Mouse (Mus musculus) MEL (cell line): Measurements from ENCODE around the gene Stra6l. TPM values are rescaled to one million over a fixed set of nuclear protein-coding genes. Genes with fewer than 3 reads are reported as not detected.

Source experiments
- DNase-seq: peaks from one replicate; pipeline ENCODE4 v3.0.0; 2011; ENCODE audit warnings: low read depth, low spot score
- H3K27ac ChIP-seq: 2 replicates; pipeline ENCODE4 v1.5.1; 2012; ENCODE audit warnings: low read depth, mild to moderate bottlenecking, control low read depth, low read length, moderate library complexity; ENCODE audit not compliant: control insufficient read depth
- H3K27me3 ChIP-seq, 2 experiments: fragments of 150-350 bp in 1 of 2; sonication (generic) in 1 of 2; 2 replicates each; pipeline ENCODE4 v1.6.1; 2012; ENCODE audit warnings: low read length in 2 of 2, mild to moderate bottlenecking in 2 of 2, improper control_type of control experiment in 1 of 2, moderate library complexity in 1 of 2; ENCODE audit not compliant: insufficient read depth in 2 of 2, control insufficient read depth in 1 of 2
- H3K36me3 ChIP-seq, 2 experiments: 2 replicates each; pipeline ENCODE4 v1.6.1; 2012 to 2014; ENCODE audit warnings: low read length in 2 of 2, improper control_type of control experiment in 1 of 2, inconsistent platforms in 1 of 2, mild to moderate bottlenecking in 1 of 2; ENCODE audit not compliant: insufficient read depth in 2 of 2, control insufficient read depth in 1 of 2
- H3K4me1 ChIP-seq, 2 experiments: fragments of 150-350 bp in 1 of 2; sonication (generic) in 1 of 2; 2 replicates each; pipeline ENCODE4 v1.6.1; 2012; ENCODE audit warnings: low read length in 2 of 2, improper control_type of control experiment in 1 of 2, mild to moderate bottlenecking in 1 of 2; ENCODE audit not compliant: insufficient read depth in 2 of 2, control insufficient read depth in 1 of 2
- H3K4me3 ChIP-seq, 2 experiments: fragments of 150-350 bp in 1 of 2; sonication (generic) in 1 of 2; 2 replicates each; pipeline ENCODE4 v1.5.1; 2012; ENCODE audit warnings: low read depth in 2 of 2, low read length in 2 of 2, mild to moderate bottlenecking in 2 of 2, moderate library complexity in 2 of 2, control low read depth in 1 of 2, improper control_type of control experiment in 1 of 2; ENCODE audit not compliant: control insufficient read depth in 1 of 2, insufficient read depth in 1 of 2
- H3K79me2 ChIP-seq: 2 replicates; pipeline ENCODE4 v1.6.1; 2012; ENCODE audit warnings: mild to moderate bottlenecking, low read length, moderate library complexity; ENCODE audit not compliant: control insufficient read depth, poor library complexity, insufficient read depth
- H3K9ac ChIP-seq: 2 replicates; pipeline ENCODE4 v1.6.1; 2012; ENCODE audit warnings: low read depth, mild to moderate bottlenecking, control low read depth, low read length, moderate library complexity; ENCODE audit not compliant: control insufficient read depth, poor library complexity, severe bottlenecking
- H3K9me3 ChIP-seq: fragments of 150-350 bp; sonication (generic); replicated peaks from 2 replicates; pipeline ENCODE4 v1.6.1; 2012; ENCODE audit warnings: mild to moderate bottlenecking, low read length, improper control_type of control experiment, moderate library complexity; ENCODE audit not compliant: insufficient read depth
- CTCF ChIP-seq, 3 experiments: IDR thresholded peaks in 2 of 3; conservative IDR thresholded peaks in 1 of 3; 2 replicates each; pipeline ENCODE4 v1.5.1; 2011 to 2012; ENCODE audit warnings: low read length in 3 of 3, low read depth in 2 of 3, mild to moderate bottlenecking in 2 of 3, improper control_type of control experiment in 1 of 3, inconsistent platforms in 1 of 3, mixed read lengths in 1 of 3, moderate library complexity in 1 of 3; ENCODE audit not compliant: control insufficient read depth in 1 of 3, insufficient read depth in 1 of 3, poor library complexity in 1 of 3, severe bottlenecking in 1 of 3
- E2F4 ChIP-seq: IDR thresholded peaks from 2 replicates; pipeline ENCODE4 v1.6.1; 2011; ENCODE audit warnings: low read depth, low read length, improper control_type of control experiment, borderline replicate concordance
- ELF1 ChIP-seq: IDR thresholded peaks from 2 replicates; pipeline ENCODE4 v1.6.1; 2014; ENCODE audit warnings: low read depth, mild to moderate bottlenecking, inconsistent platforms, low read length, improper control_type of control experiment, moderate library complexity
- EP300 ChIP-seq, 2 experiments: IDR thresholded peaks; 2 replicates each; pipeline ENCODE4 v1.6.1; 2011; ENCODE audit warnings: improper control_type of control experiment in 2 of 2, low read length in 2 of 2, low read depth in 1 of 2, mild to moderate bottlenecking in 1 of 2
- GATA1 ChIP-seq: IDR thresholded peaks from 2 replicates; pipeline ENCODE4 v1.6.1; 2011; ENCODE audit warnings: low read depth, low read length, improper control_type of control experiment
- HCFC1 ChIP-seq: IDR thresholded peaks from 2 replicates; pipeline ENCODE4 v1.6.1; 2012; ENCODE audit warnings: low read depth, mild to moderate bottlenecking, inconsistent platforms, low read length, improper control_type of control experiment, moderate library complexity
- JUND ChIP-seq: IDR thresholded peaks from 2 replicates; pipeline ENCODE4 v1.6.1; 2011; ENCODE audit warnings: low read depth, mild to moderate bottlenecking, improper control_type of control experiment, low read length
- KAT2A ChIP-seq: conservative IDR thresholded peaks from 2 replicates; pipeline ENCODE4 v1.6.1; 2012; ENCODE audit warnings: low read depth, low read length, improper control_type of control experiment, inconsistent platforms
- MAZ ChIP-seq: IDR thresholded peaks from 2 replicates; pipeline ENCODE4 v1.6.1; 2012; ENCODE audit warnings: low read depth, mild to moderate bottlenecking, inconsistent platforms, low read length, improper control_type of control experiment
- MXI1 ChIP-seq: IDR thresholded peaks from 2 replicates; pipeline ENCODE4 v1.6.1; 2011; ENCODE audit warnings: mild to moderate bottlenecking, low read depth, low read length, improper control_type of control experiment
- MYB ChIP-seq: IDR thresholded peaks from 2 replicates; pipeline ENCODE4 v1.6.1; 2011; ENCODE audit warnings: mild to moderate bottlenecking, low read depth, low read length, improper control_type of control experiment
- NELFE ChIP-seq: IDR thresholded peaks from 2 replicates; pipeline ENCODE4 v1.6.1; 2011; ENCODE audit warnings: low read depth, low read length, improper control_type of control experiment
- POLR2AphosphoS2 ChIP-seq: IDR thresholded peaks from 2 replicates; pipeline ENCODE4 v1.6.1; 2011; ENCODE audit warnings: low read length, improper control_type of control experiment
- POLR2AphosphoS5 ChIP-seq: IDR thresholded peaks from 2 replicates; pipeline ENCODE4 v1.6.1; 2012; ENCODE audit warnings: low read depth, borderline replicate concordance, mild to moderate bottlenecking, inconsistent platforms, low read length, moderate library complexity, mixed read lengths
- RCOR1 ChIP-seq: IDR thresholded peaks from 2 replicates; pipeline ENCODE4 v1.6.1; 2012; ENCODE audit warnings: low read depth, mild to moderate bottlenecking, inconsistent platforms, low read length, improper control_type of control experiment
- SMC3 ChIP-seq: IDR thresholded peaks from 2 replicates; pipeline ENCODE4 v1.6.1; 2011; ENCODE audit warnings: low read depth, low read length, improper control_type of control experiment
- TBP ChIP-seq: IDR thresholded peaks from 2 replicates; pipeline ENCODE4 v1.8.0; 2011; ENCODE audit warnings: low read depth, low read length, improper control_type of control experiment
- TCF12 ChIP-seq: IDR thresholded peaks from 2 replicates; pipeline ENCODE4 v1.6.1; 2014; ENCODE audit warnings: low read depth, mild to moderate bottlenecking, inconsistent platforms, low read length, improper control_type of control experiment, moderate library complexity
- USF1 ChIP-seq: IDR thresholded peaks from 2 replicates; pipeline ENCODE4 v1.6.1; 2014; ENCODE audit warnings: low read depth, mild to moderate bottlenecking, inconsistent platforms, low read length, improper control_type of control experiment, moderate library complexity
- ZKSCAN1 ChIP-seq: IDR thresholded peaks from 2 replicates; pipeline ENCODE4 v1.6.1; 2012; ENCODE audit warnings: low read depth, mild to moderate bottlenecking, inconsistent platforms, low read length, improper control_type of control experiment, moderate library complexity
- polyA plus RNA-seq, 2 experiments: library from polyadenylated mRNA; stranded (reverse) in 1 of 2; unstranded in 1 of 2; fragments of >175 nt in 1 of 2; fragments of >200 nt in 1 of 2; gene quantifications; 2 replicates each; pipeline versions ENCODE4 v1.2.1 to v1.2.4; 2012; ENCODE audit warnings: low replicate concordance in 2 of 2, low read depth in 1 of 2; ENCODE audit not compliant: insufficient read length in 2 of 2, insufficient read depth in 1 of 2, missing spikeins in 1 of 2
- total RNA-seq: library from RNA; depleted of rRNA; stranded (reverse); fragments of 300-350 nt; gene quantifications from 2 replicates; pipeline ENCODE4 v1.2.3, GENCODE M21; 2012

The Stra6l gene
- total and polyA plus RNA-seq, 3 experiments: not detected

- TF ChIP-seq EP300 (IDR thresholded peaks at IDR 0.05; ENCODE audit: low read depth in 1 of 2, low read length in 2 of 2) (no peak), MYB (no peak), MXI1 (no peak), CTCF (IDR thresholded peaks at IDR 0.05 in 2 of 3, conservative IDR thresholded peaks at IDR 0.05 in 1 of 3; ENCODE audit: control insufficient read depth in 1 of 3, insufficient read depth in 1 of 3, low read depth in 2 of 3, low read length in 3 of 3, poor library complexity in 1 of 3, severe bottlenecking in 1 of 3) (no peak), POLR2AphosphoS5 (no peak), RCOR1 (no peak), MAZ (no peak), KAT2A (no peak), TBP (no peak), E2F4 (no peak), TCF12 (no peak), ZKSCAN1 (no peak)
- Histone ChIP-seq H3K27me3 (peaks cover 0 to 18% of the 10 kb centered on the region in 2 experiments), H3K9me3 (no peaks in the 10 kb centered on the region), H3K36me3 (no peaks in the 10 kb centered on the region), H3K9ac (no peak overlapping the region), H3K4me3 (no peak overlapping the region), H3K79me2 (no peaks in the 10 kb centered on the region), H3K27ac (no peak overlapping the region), H3K4me1 (no peaks in the 10 kb centered on the region)
- DNase-seq: no peak
Observed at GRCm38 (mm10) chr4:45808034-45808433, 40.4 kb upstream of the Stra6l start.

- Histone ChIP-seq H3K79me2 (no peaks in the 10 kb centered on the region), H3K27me3 (peaks cover 0 to 16% of the 10 kb centered on the region in 2 experiments), H3K27ac (no peak overlapping the region), H3K9me3 (no peaks in the 10 kb centered on the region), H3K9ac (no peak overlapping the region), H3K36me3 (no peaks in the 10 kb centered on the region), H3K4me1 (no peaks in the 10 kb centered on the region), H3K4me3 (no peak overlapping the region)
- no peak for TF ChIP-seq RCOR1
- no peak for TF ChIP-seq SMC3
- no peak for TF ChIP-seq NELFE
- TF ChIP-seq JUND: no peak
- no peak for TF ChIP-seq ELF1
- no peak for TF ChIP-seq TBP
- no peak for TF ChIP-seq GATA1
- no peak for TF ChIP-seq CTCF (IDR thresholded peaks at IDR 0.05 in 2 of 3, conservative IDR thresholded peaks at IDR 0.05 in 1 of 3; ENCODE audit: control insufficient read depth in 1 of 3, insufficient read depth in 1 of 3, low read depth in 2 of 3, low read length in 3 of 3, poor library complexity in 1 of 3, severe bottlenecking in 1 of 3)
- no peak for TF ChIP-seq HCFC1
- TF ChIP-seq USF1: no peak
- TF ChIP-seq POLR2AphosphoS2: no peak
- no peak for DNase-seq
Observed at GRCm38 (mm10) chr4:45811250-45811649, 37.2 kb upstream of the Stra6l start.
